ENCODE assay signal across 15 mouse cellular contexts in the genomic region with DNA sequence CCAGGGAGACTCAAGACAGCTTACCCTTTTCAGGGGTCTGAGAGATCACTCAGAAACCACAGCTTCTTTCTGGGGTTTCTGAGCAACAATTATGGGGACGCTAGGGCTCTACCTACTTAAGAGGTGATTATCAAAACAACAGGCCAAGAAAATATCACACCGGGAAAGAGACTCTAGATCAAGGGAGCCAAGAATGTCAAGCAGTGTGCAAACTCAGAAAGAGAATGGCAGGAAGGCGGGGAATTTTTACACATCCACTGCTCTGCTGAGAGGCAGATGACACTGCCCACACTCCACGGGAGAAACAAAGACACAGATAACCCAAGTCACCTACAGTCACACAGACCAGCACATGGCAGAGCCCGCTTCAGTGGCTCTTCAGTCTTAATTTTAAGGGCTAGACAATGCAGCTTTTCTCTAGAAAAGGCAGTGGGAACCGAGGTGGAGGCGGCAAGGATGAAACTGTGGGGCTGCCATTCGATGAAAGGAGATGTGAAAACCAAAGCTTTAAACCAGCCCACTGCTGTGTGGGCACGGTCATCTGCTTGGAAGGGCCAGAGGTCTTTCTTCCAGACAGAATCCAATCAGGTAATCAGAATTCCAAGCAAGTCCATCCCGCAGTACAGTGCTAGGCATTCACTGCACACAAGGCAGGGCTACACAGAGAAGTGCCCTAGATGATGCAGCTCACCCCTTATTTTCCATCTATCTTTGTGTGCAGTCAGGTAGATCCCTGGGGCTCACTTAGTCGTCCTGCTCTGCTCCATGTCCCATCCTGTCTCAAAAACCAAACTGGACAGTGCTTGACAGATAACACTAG. TPM values are rescaled to one million over a fixed set of nuclear protein-coding genes. Genes with fewer than 3 reads are reported as not detected.
DNase-seq lines count a peak whose midpoint lies in the region; ATAC-seq and TF ChIP-seq lines count a peak whose summit lies in the region.
"Had no signal": no experiment of that assay in that cellular context is flagged by ENCODE, and none has a peak within 500 bp of the region (broad histone marks: within the 10 kb centered on the region; RNA-seq: fewer than 3 reads in every experiment).

No protein-coding gene starts in this region.

- no peak overlapping the region for H3K4me2 ChIP-seq in heart, postnatal 0 days (ENCODE audit: low read depth, low read length)
- H3K4me2 ChIP-seq in hindbrain, embryonic 16.5 days (ENCODE audit: low read length), result peak overlapping the region; percentile 9; the same call in 1 of the 2 replicates
- no peak overlapping the region for H3K4me2 ChIP-seq in stomach, postnatal 0 days (replicated peaks; ENCODE audit: low read depth)
- H3K4me2 ChIP-seq: neural tube, embryonic 12.5 days had no signal

- intact Hi-C loops in heart, postnatal 25 days (cut with DNase I), result no loop called here

- no peak overlapping the region for H3K4me3 ChIP-seq in heart, postnatal 0 days (ENCODE audit: low read depth, low read length)
- H3K4me3 ChIP-seq in hindbrain, embryonic 16.5 days (ENCODE audit: low read length), result no peak overlapping the region
- no peak overlapping the region for H3K4me3 ChIP-seq in stomach, postnatal 0 days (ENCODE audit: low read depth, low read length)
- H3K4me3 ChIP-seq: heart, adult 2 months; neural tube, embryonic 12.5 days had no signal

- H3K9me3 ChIP-seq in heart, postnatal 0 days (replicated peaks; ENCODE audit: control insufficient read depth, low read length), result no peaks in the 10 kb centered on the region
- no peaks in the 10 kb centered on the region for H3K9me3 ChIP-seq in hindbrain, embryonic 16.5 days (ENCODE audit: control insufficient read depth, low read length)
- H3K9me3 ChIP-seq in stomach, postnatal 0 days (ENCODE audit: control insufficient read depth, low read length), result no peaks in the 10 kb centered on the region
- H3K9me3 ChIP-seq: neural tube, embryonic 12.5 days had no signal

- no peak for TF ChIP-seq CTCF in heart, postnatal 0 days (IDR thresholded peaks at IDR 0.05; ENCODE audit: low read depth)
- no peak for TF ChIP-seq CTCF in stomach, postnatal 0 days (IDR thresholded peaks at IDR 0.05; ENCODE audit: low read depth)

- no peak for ATAC-seq in heart, postnatal 0 days (ENCODE audit: insufficient read depth, low read depth)
- ATAC-seq in hindbrain, embryonic 16.5 days, result peak; percentile 60
- no peak for ATAC-seq in stomach, postnatal 0 days (ENCODE audit: low FRiP score, low TSS enrichment)
- ATAC-seq: inflammation-experienced regulatory T-cells, adult 6 months; Patski had no signal

- no peak for TF ChIP-seq EP300 in heart, postnatal 0 days (IDR thresholded peaks at IDR 0.05; ENCODE audit: low read depth)
- TF ChIP-seq EP300 in stomach, postnatal 0 days (optimal IDR thresholded peaks at IDR 0.05), result no peak

- 52% methylated on average over 11 of the region's 11 CpGs for WGBS in heart, postnatal 0 days
- 37% methylated on average over 11 of the region's 11 CpGs for WGBS in hindbrain, embryonic 16.5 days
- 65% methylated on average over 11 of the region's 11 CpGs for WGBS in stomach, postnatal 0 days

- H3K9ac ChIP-seq in heart, postnatal 0 days (replicated peaks; ENCODE audit: low read depth, low read length), result no peak overlapping the region
- H3K9ac ChIP-seq in hindbrain, embryonic 16.5 days (ENCODE audit: low read depth, low read length), result no peak overlapping the region
- H3K9ac ChIP-seq in stomach, postnatal 0 days (ENCODE audit: low read length), result no peak overlapping the region
- H3K9ac ChIP-seq: neural tube, embryonic 12.5 days had no signal

- H3K4me1 ChIP-seq in heart, postnatal 0 days (ENCODE audit: control insufficient read depth, insufficient read depth), result peaks cover 39% of the 10 kb centered on the region
- H3K4me1 ChIP-seq in hindbrain, embryonic 16.5 days (ENCODE audit: control insufficient read depth, insufficient read depth, low read depth, low read length), result peaks cover 18% of the 10 kb centered on the region
- no peaks in the 10 kb centered on the region for H3K4me1 ChIP-seq in stomach, postnatal 0 days (replicated peaks; ENCODE audit: control insufficient read depth, insufficient read depth)

- H3K27ac ChIP-seq in heart, postnatal 0 days (ENCODE audit: low read depth), result no peak overlapping the region
- peak overlapping the region; percentile 45; the same call in 1 of the 2 replicates for H3K27ac ChIP-seq in hindbrain, embryonic 16.5 days (ENCODE audit: low read depth, low read length)
- peak overlapping the region; percentile 30; the same call in 1 of the 2 replicates for H3K27ac ChIP-seq in stomach, postnatal 0 days (replicated peaks)
- H3K27ac ChIP-seq: heart, adult 2 months; neural tube, embryonic 12.5 days had no signal

- H3K36me3 ChIP-seq in heart, postnatal 0 days (replicated peaks; ENCODE audit: control insufficient read depth, insufficient read depth, low read length), result no peaks in the 10 kb centered on the region
- no peaks in the 10 kb centered on the region for H3K36me3 ChIP-seq in hindbrain, embryonic 16.5 days (ENCODE audit: control insufficient read depth, insufficient read depth, low read length)
- no peaks in the 10 kb centered on the region for H3K36me3 ChIP-seq in stomach, postnatal 0 days (ENCODE audit: control insufficient read depth, insufficient read depth, low read length)
- H3K36me3 ChIP-seq: neural tube, embryonic 12.5 days had no signal

- H3K27me3 ChIP-seq in heart, postnatal 0 days (ENCODE audit: control insufficient read depth, insufficient read depth, low read length), result no peaks in the 10 kb centered on the region
- no peaks in the 10 kb centered on the region for H3K27me3 ChIP-seq in hindbrain, embryonic 16.5 days (replicated peaks; ENCODE audit: control insufficient read depth, insufficient read depth, low read length)
- no peaks in the 10 kb centered on the region for H3K27me3 ChIP-seq in stomach, postnatal 0 days (ENCODE audit: control insufficient read depth, insufficient read depth, low read length)
- H3K27me3 ChIP-seq: neural tube, embryonic 12.5 days; Patski had no signal

- DNase-seq in heart, postnatal 0 days (ENCODE audit: low spot score), result peak; percentile 5
- DNase-seq in heart, postnatal 25 days (ENCODE audit: low spot score), result no peak
- DNase-seq in right cerebral cortex, postnatal 10 days (ENCODE audit: low spot score in 2 of 2), result peak; percentile 40 to 47
- no peak for DNase-seq in right cerebral cortex, postnatal 14 days
- DNase-seq in stomach, postnatal 0 days (ENCODE audit: low spot score), result no peak
- no peak for DNase-seq in urinary bladder, postnatal 4 days (ENCODE audit: low spot score in 2 of 2)
- DNase-seq in urinary bladder, adult 18-20 months (ENCODE audit: low spot score in 2 of 2), result no peak
- DNase-seq: adrenal gland, postnatal 36 days; cerebellum, adult 11-12 months; heart, adult 2 months; kidney, postnatal 14 days had no signal

RNA-seq across cellular contexts. Expression of gene Ddhd1, which starts 8.7 kb away (rescaled TPM):
- 12.0 and 18.6 TPM in 2 replicates for total RNA-seq in heart, postnatal 0 days (2014; rRNA removed; ENCODE audit: low replicate concordance)
- polyA plus RNA-seq in heart, postnatal 0 days (2015; fragmentation: Nextera tagmentation; extraction: Ambion mirVana), result 3.4 and 3.6 TPM in 2 replicates
- 1 to 10 TPM; 8.2 to 8.3 TPM for total RNA-seq in heart, postnatal 25 days (2021)
- polyA plus RNA-seq in hindbrain, embryonic 16.5 days (2015; fragmentation: Nextera tagmentation; extraction: Ambion mirVana), result 17.8 and 18.6 TPM in 2 replicates
- 4.4 and 4.5 TPM in 2 replicates for polyA plus RNA-seq in stomach, postnatal 0 days (2015; fragmentation: Nextera tagmentation; extraction: Ambion mirVana)

Comparison
In these comparisons a context has a peak if more than half of its experiments do, and no peak if none do; other contexts are left out.
1. DNase-seq: peak in heart, postnatal 0 days (single experiment) and right cerebral cortex, postnatal 10 days (2 of 2); none in heart, postnatal 25 days (single experiment), right cerebral cortex, postnatal 14 days (single experiment), stomach, postnatal 0 days (single experiment), urinary bladder, postnatal 4 days (0 of 2) and urinary bladder, adult 18-20 months (0 of 2).